ENCODE assay signal across 9 mouse cellular contexts in genomic region chr14:124742491-124742890, GRCm38 (mm10).
DNase-seq lines count a peak whose midpoint lies in the region; ATAC-seq lines count a peak whose summit lies in the region.
"Had no signal": no experiment of that assay in that cellular context is flagged by ENCODE, and none has a peak within 500 bp of the region (broad histone marks: within the 10 kb centered on the region; RNA-seq: fewer than 3 reads in every experiment).

No protein-coding gene starts in this region.

- H3K4me1 ChIP-seq in hindbrain, embryonic 10.5 days (replicated peaks): no peaks in the 10 kb centered on the region
- no peaks in the 10 kb centered on the region for H3K4me1 ChIP-seq in hindbrain, embryonic 14.5 days (replicated peaks; ENCODE audit: control insufficient read depth, insufficient read depth, low read length)
- peaks cover 7% of the 10 kb centered on the region for H3K4me1 ChIP-seq in heart, embryonic 13.5 days

- WGBS in hindbrain, embryonic 10.5 days: 37% methylated on average over 2 of the region's 2 CpGs
- WGBS in hindbrain, embryonic 14.5 days: 38% methylated on average over 2 of the region's 2 CpGs
- WGBS in heart, embryonic 13.5 days: 10% methylated on average over 2 of the region's 2 CpGs

- no peaks in the 10 kb centered on the region for H3K27me3 ChIP-seq in hindbrain, embryonic 10.5 days (ENCODE audit: insufficient read depth, poor library complexity, severe bottlenecking)
- no peaks in the 10 kb centered on the region for H3K27me3 ChIP-seq in hindbrain, embryonic 14.5 days (ENCODE audit: control insufficient read depth, insufficient read depth, low read length)
- no peaks in the 10 kb centered on the region for H3K27me3 ChIP-seq in heart, embryonic 13.5 days (replicated peaks)

- H3K9me3 ChIP-seq in hindbrain, embryonic 10.5 days: no peaks in the 10 kb centered on the region
- no peaks in the 10 kb centered on the region for H3K9me3 ChIP-seq in hindbrain, embryonic 14.5 days (ENCODE audit: control insufficient read depth, low read length)
- H3K9me3 ChIP-seq in heart, embryonic 13.5 days: no peaks in the 10 kb centered on the region
- H3K9me3 ChIP-seq: G1E had no signal

- H3K4me3 ChIP-seq in hindbrain, embryonic 10.5 days: no peak overlapping the region
- no peak overlapping the region for H3K4me3 ChIP-seq in hindbrain, embryonic 14.5 days (replicated peaks; ENCODE audit: low read length)
- no peak overlapping the region for H3K4me3 ChIP-seq in heart, embryonic 13.5 days

- peak; percentile 34 for DNase-seq in hindbrain, embryonic 10.5 days (ENCODE audit: low spot score)
- DNase-seq in hindbrain, embryonic 14.5 days (ENCODE audit: low spot score): no peak
- DNase-seq in cerebellum, adult 9-10 months: peak; percentile 80
- DNase-seq in left cerebral cortex, adult 18-20 months (ENCODE audit: low spot score in 2 of 2): peak; percentile 34 to 35
- peak; percentile 3 for DNase-seq in telencephalon, adult 2 months (ENCODE audit: low read depth, low spot score)
- DNase-seq in gastrocnemius, postnatal 4 days (ENCODE audit: low spot score in 2 of 2): no peak
- no peak for DNase-seq in T-cell, adult 2 months (ENCODE audit: low spot score)

- no peak overlapping the region for H3K27ac ChIP-seq in hindbrain, embryonic 10.5 days
- H3K27ac ChIP-seq in hindbrain, embryonic 14.5 days: no peak overlapping the region
- peak overlapping the region; percentile 73 for H3K27ac ChIP-seq in heart, embryonic 13.5 days (replicated peaks)

- no peak for ATAC-seq in hindbrain, embryonic 14.5 days (ENCODE audit: low FRiP score)
- peak; percentile 74; the same call in 1 of the 2 replicates for ATAC-seq in heart, embryonic 13.5 days (ENCODE audit: extremely low read depth, insufficient number of reproducible peaks, low FRiP score, low TSS enrichment)

- H3K9ac ChIP-seq in hindbrain, embryonic 14.5 days: no peak overlapping the region
- H3K9ac ChIP-seq in heart, embryonic 13.5 days: no peak overlapping the region

- no peak overlapping the region for H3K4me2 ChIP-seq in hindbrain, embryonic 14.5 days (replicated peaks)
- H3K4me2 ChIP-seq in heart, embryonic 13.5 days: peak overlapping the region; percentile 26; the same call in 1 of the 2 replicates

- no peaks in the 10 kb centered on the region for H3K36me3 ChIP-seq in hindbrain, embryonic 10.5 days
- no peaks in the 10 kb centered on the region for H3K36me3 ChIP-seq in hindbrain, embryonic 14.5 days (replicated peaks; ENCODE audit: control insufficient read depth, insufficient read depth)
- no peaks in the 10 kb centered on the region for H3K36me3 ChIP-seq in heart, embryonic 13.5 days
- H3K36me3 ChIP-seq: G1E had no signal

Comparison
In these comparisons a context has a peak if more than half of its experiments do, and no peak if none do; other contexts are left out.
1. DNase-seq: peak in hindbrain, embryonic 10.5 days (single experiment), cerebellum, adult 9-10 months (single experiment), left cerebral cortex, adult 18-20 months (2 of 2) and telencephalon, adult 2 months (single experiment); none in hindbrain, embryonic 14.5 days (single experiment), gastrocnemius, postnatal 4 days (0 of 2) and T-cell, adult 2 months (single experiment).